Mouse (Mus musculus) ovary, postnatal 36 days (tissue): ENCODE results near the gene Ankrd33.

Experiments
- DNase-seq: peaks from one replicate; pipeline ENCODE4 v3.0.0; 2022; ENCODE audit warnings: low spot score, mixed read lengths

Gene Ankrd33

GRCm38 (mm10) chr15:101115511-101116110, at the start of gene Ankrd33:
Gene Ankrd33, plus strand, starts transcription at chr15:101115755.
- no peak for DNase-seq

GRCm38 (mm10) chr15:101066364-101066847, 49.1 kb upstream of the Ankrd33 start:
- DNase-seq: no peak

GRCm38 (mm10) chr15:101066920-101067696, 48.4 kb upstream of the Ankrd33 start:
- no peak for DNase-seq

GRCm38 (mm10) chr15:101068029-101068428, 47.5 kb upstream of the Ankrd33 start:
- no peak for DNase-seq

- DNase-seq: no peak
These were observed 46.9 kb upstream of the Ankrd33 start for GRCm38 (mm10) chr15:101068671-101069070.

- no peak for DNase-seq
These were observed 45.8 kb upstream of the Ankrd33 start for GRCm38 (mm10) chr15:101069641-101070190.

GRCm38 (mm10) chr15:101070762-101071161, 44.8 kb upstream of the Ankrd33 start:
- DNase-seq: no peak

- no peak for DNase-seq
These were observed 42.8 kb upstream of the Ankrd33 start for GRCm38 (mm10) chr15:101072736-101073135.

GRCm38 (mm10) chr15:101074067-101074466, 41.5 kb upstream of the Ankrd33 start:
- DNase-seq: no peak

GRCm38 (mm10) chr15:101075150-101075549, 40.4 kb upstream of the Ankrd33 start:
- DNase-seq: no peak

GRCm38 (mm10) chr15:101075656-101076055, 39.9 kb upstream of the Ankrd33 start:
- no peak for DNase-seq

GRCm38 (mm10) chr15:101076071-101077000, 39.2 kb upstream of the Ankrd33 start:
- no peak for DNase-seq

- no peak for DNase-seq
These were observed 38.3 kb upstream of the Ankrd33 start for GRCm38 (mm10) chr15:101077001-101077812.

GRCm38 (mm10) chr15:101077813-101078730, 37.5 kb upstream of the Ankrd33 start, which contains the start of gene Fignl2:
Gene Fignl2, minus strand, starts transcription at chr15:101078567.
- DNase-seq: peak; percentile 54

GRCm38 (mm10) chr15:101078731-101079156, 36.8 kb upstream of the Ankrd33 start:
- peak; percentile 92 for DNase-seq

GRCm38 (mm10) chr15:101080031-101080520, 35.5 kb upstream of the Ankrd33 start:
- no peak for DNase-seq

GRCm38 (mm10) chr15:101081035-101081548, 34.5 kb upstream of the Ankrd33 start:
- DNase-seq: no peak

GRCm38 (mm10) chr15:101082236-101082635, 33.3 kb upstream of the Ankrd33 start:
- DNase-seq: no peak

- no peak for DNase-seq
These were observed 31.1 kb upstream of the Ankrd33 start for GRCm38 (mm10) chr15:101084499-101084898.
